In genomic region chr14:21078511-21078910, GRCm38 (mm10) we compare ENCODE assay signal across 18 mouse cellular contexts. TPM values are rescaled to one million over a fixed set of nuclear protein-coding genes. Genes with fewer than 3 reads are reported as not detected.
DNase-seq lines count a peak whose midpoint lies in the region; ATAC-seq lines count a peak whose summit lies in the region.
"Had no signal": no experiment of that assay in that cellular context is flagged by ENCODE, and none has a peak within 500 bp of the region (broad histone marks: within the 10 kb centered on the region; RNA-seq: fewer than 3 reads in every experiment).

No protein-coding gene starts in this region.

- H3K27me3 ChIP-seq in heart, embryonic 14.5 days (ENCODE audit: control insufficient read depth, insufficient read depth, low read length): no peaks in the 10 kb centered on the region
- H3K27me3 ChIP-seq in liver, embryonic 16.5 days (ENCODE audit: control insufficient read depth, insufficient read depth, low read depth, low read length): no peaks in the 10 kb centered on the region
- H3K27me3 ChIP-seq: kidney, embryonic 15.5 days; neural tube, embryonic 12.5 days had no signal

- H3K4me3 ChIP-seq in heart, embryonic 14.5 days (ENCODE audit: control insufficient read depth in 1 of 2, insufficient read depth in 1 of 2, low read depth in 1 of 2, low read length in 2 of 2): no peak overlapping the region
- no peak overlapping the region for H3K4me3 ChIP-seq in liver, embryonic 16.5 days (ENCODE audit: low read depth, low read length)
- H3K4me3 ChIP-seq: forebrain, embryonic 10.5 days; kidney, embryonic 15.5 days; neural tube, embryonic 12.5 days had no signal

- H3K27ac ChIP-seq in heart, embryonic 14.5 days (replicated peaks in 1 of 2; ENCODE audit: control insufficient read depth in 1 of 2, insufficient read depth in 1 of 2, low read depth in 2 of 2, low read length in 2 of 2): peak overlapping the region in 1 of 2 experiments; percentile 59; a peak in 2 of 4 replicates
- peak overlapping the region; percentile 48; the same call in 1 of the 2 replicates for H3K27ac ChIP-seq in liver, embryonic 16.5 days (ENCODE audit: low read length)
- H3K27ac ChIP-seq: forebrain, embryonic 10.5 days; hindbrain, embryonic 14.5 days; kidney, embryonic 15.5 days; neural tube, embryonic 12.5 days had no signal

- DNase-seq in heart, postnatal 14 days: no peak
- peak; percentile 64 for DNase-seq in induced T-regulatory cell, adult 2 months (ENCODE audit: low read depth)
- DNase-seq in left cerebral cortex, postnatal 10 days (ENCODE audit: extremely low spot score in 1 of 2, low spot score in 2 of 2): no peak
- no peak for DNase-seq in urinary bladder, postnatal 10 days (ENCODE audit: low spot score)
- DNase-seq: cerebellum, adult 2 months; forebrain, postnatal 0 days; right cerebral cortex, postnatal 4 days; thymus, adult 2 months had no signal

- H3K9ac ChIP-seq in heart, embryonic 14.5 days (ENCODE audit: low read length): no peak overlapping the region
- peak overlapping the region; percentile 41; the same call in 1 of the 2 replicates for H3K9ac ChIP-seq in liver, embryonic 16.5 days (ENCODE audit: low read depth, low read length)
- H3K9ac ChIP-seq: forebrain, postnatal 0 days; hindbrain, embryonic 14.5 days; kidney, embryonic 15.5 days; neural tube, embryonic 12.5 days had no signal

- intact Hi-C loops in heart, postnatal 14 days (cut with DNase I): loop anchor here (5.0 kb wide), 1 partner anchor 34 kb away; no protein-coding TSS in a partner anchor
- intact Hi-C loops in left cerebral cortex, postnatal 10 days (cut with DNase I): no loop called here

- peaks cover 11 to 61% of the 10 kb centered on the region in 2 experiments for H3K4me1 ChIP-seq in heart, embryonic 14.5 days (ENCODE audit: control insufficient read depth in 2 of 2, insufficient read depth in 2 of 2, low read length in 2 of 2)
- peaks cover 41% of the 10 kb centered on the region for H3K4me1 ChIP-seq in liver, embryonic 16.5 days (ENCODE audit: control insufficient read depth, low read depth, low read length)

- ATAC-seq in heart, embryonic 14.5 days (ENCODE audit: insufficient number of reproducible peaks, insufficient read depth, low FRiP score, low read depth): no peak
- peak; percentile 37 for ATAC-seq in CD4-positive, CD25-positive, alpha-beta regulatory T cell, adult 4 months
- no peak for ATAC-seq in liver, embryonic 16.5 days (ENCODE audit: low read depth)
- ATAC-seq: forebrain, postnatal 0 days; intestine, postnatal 0 days; lung, postnatal 0 days had no signal

- no peaks in the 10 kb centered on the region for H3K9me3 ChIP-seq in heart, embryonic 14.5 days (ENCODE audit: control insufficient read depth, low read length)
- no peaks in the 10 kb centered on the region for H3K9me3 ChIP-seq in liver, embryonic 16.5 days (replicated peaks; ENCODE audit: control insufficient read depth, low read length)
- H3K9me3 ChIP-seq: forebrain, embryonic 10.5 days; kidney, embryonic 15.5 days; neural tube, embryonic 12.5 days had no signal

- peak overlapping the region; percentile 66 for H3K4me2 ChIP-seq in heart, embryonic 14.5 days (ENCODE audit: low read length)
- peak overlapping the region; percentile 90; the same call in 1 of the 2 replicates for H3K4me2 ChIP-seq in liver, embryonic 16.5 days (ENCODE audit: low read depth, low read length)
- H3K4me2 ChIP-seq: hindbrain, embryonic 14.5 days; kidney, embryonic 15.5 days; midbrain, embryonic 11.5 days; neural tube, embryonic 12.5 days had no signal

- H3K36me3 ChIP-seq in heart, embryonic 14.5 days (ENCODE audit: control insufficient read depth, insufficient read depth, low read length): no peaks in the 10 kb centered on the region
- H3K36me3 ChIP-seq in liver, embryonic 16.5 days (ENCODE audit: control insufficient read depth, insufficient read depth): no peaks in the 10 kb centered on the region
- H3K36me3 ChIP-seq: forebrain, embryonic 10.5 days; kidney, embryonic 15.5 days; neural tube, embryonic 12.5 days had no signal

RNA-seq across cellular contexts. Expression of gene Adk, which starts 26.1 kb away (rescaled TPM):
- polyA plus RNA-seq in heart, embryonic 14.5 days (2014; fragmentation: Nextera tagmentation; extraction: Ambion mirVana): 250 and 263 TPM in 2 replicates
- 100 to 1,000 TPM; 186 to 196 TPM for total RNA-seq in heart, postnatal 14 days (2021)
- 100 to 1,000 TPM; 117 to 132 TPM for polyA plus RNA-seq in CD4-positive, CD25-positive, alpha-beta regulatory T cell, adult 4 months (2017; shearing (Covaris generic))
- 224 and 254 TPM in 2 replicates for polyA plus RNA-seq in liver, embryonic 16.5 days (2015; fragmentation: Nextera tagmentation; extraction: Ambion mirVana)
- 10 to 100 TPM; 59.5 to 61.9 TPM for total RNA-seq in left cerebral cortex, postnatal 10 days (2021)

RNA-seq across cellular contexts. Expression of gene Ap3m1, which starts 26.2 kb away (rescaled TPM):
- polyA plus RNA-seq in heart, embryonic 14.5 days (2014; fragmentation: Nextera tagmentation; extraction: Ambion mirVana): 63.2 and 72.3 TPM in 2 replicates
- total RNA-seq in heart, postnatal 14 days (2021): 10 to 100 TPM; 69.5 to 71.4 TPM
- 10 to 100 TPM; 63.6 to 75.8 TPM for polyA plus RNA-seq in CD4-positive, CD25-positive, alpha-beta regulatory T cell, adult 4 months (2017; shearing (Covaris generic))
- 31.6 and 33.4 TPM in 2 replicates for polyA plus RNA-seq in liver, embryonic 16.5 days (2015; fragmentation: Nextera tagmentation; extraction: Ambion mirVana)
- total RNA-seq in left cerebral cortex, postnatal 10 days (2021): 10 to 100 TPM; 79.9 to 87.7 TPM
